Mouse (Mus musculus) layer of hippocampus, postnatal 14 days (tissue): ENCODE data around the gene Rnasel. TPM values are rescaled to one million over a fixed set of nuclear protein-coding genes. Genes with fewer than 3 reads are reported as not detected.

Experiments
- DNase-seq, 2 experiments: peaks; one replicate each; pipeline ENCODE4 v3.0.0; 2021 to 2022; ENCODE audit warnings: low spot score in 2 of 2, mixed read lengths in 1 of 2
- long read RNA-seq, 2 experiments: library from polyadenylated mRNA; stranded (forward); transcript quantifications; one replicate each; pipeline ENCODE4 v2.0.0; 2021
- total RNA-seq, 2 experiments: library from RNA; stranded (reverse); gene quantifications; 2 replicates each; pipeline ENCODE4 v1.2.3; 2021

Rnasel gene
- total RNA-seq = 10 to 100 TPM; 10.9 to 11.4 TPM
- long read RNA-seq, experiment 1, partial matches to known transcripts = 1 of 2 reads
- long read RNA-seq, experiment 1, other reads (novel, unspliced or antisense) = 1 of 2 reads
- long read RNA-seq, experiment 2, partial matches to known transcripts = 0 of 2 reads
- long read RNA-seq, experiment 2, other reads (novel, unspliced or antisense) = 2 of 2 reads

GRCm38 (mm10) chr1:153749211-153749801 lies at the start of gene Rnasel:
Rnasel (plus strand) TSS chr1:153749426.
- peak; percentile 70 to 82 for DNase-seq

DNA sequence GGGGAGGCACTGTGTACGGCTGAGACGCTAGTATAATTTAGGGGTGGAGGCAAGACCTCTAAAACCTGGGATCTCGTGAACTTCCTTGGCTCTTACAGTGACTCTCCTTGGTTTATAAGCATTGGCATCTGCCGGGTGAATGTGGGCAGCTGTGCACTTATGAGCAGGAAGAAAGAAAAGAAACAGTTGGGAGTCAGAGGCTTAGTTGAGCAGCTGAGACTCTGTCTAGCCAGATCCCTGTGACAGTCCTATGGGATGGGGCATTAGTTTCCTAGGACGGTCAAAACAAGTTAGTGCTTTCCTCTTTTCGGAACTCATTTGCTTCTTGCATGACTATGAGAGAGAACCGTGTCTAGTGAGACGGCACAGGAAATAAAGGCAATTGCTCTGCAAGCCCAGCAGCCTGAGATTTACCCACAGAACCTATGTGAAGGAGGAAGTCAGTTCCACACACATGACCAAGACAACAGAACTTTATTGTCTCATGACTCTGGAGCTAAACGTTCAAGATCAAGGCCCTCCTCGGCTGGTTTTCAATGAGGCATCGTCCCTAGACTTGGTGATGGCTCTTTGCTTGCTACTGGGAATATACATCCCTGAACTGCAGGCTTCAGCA lies 48.7 kb upstream of the Rnasel start:
- DNase-seq = no peak

GRCm38 (mm10) chr1:153701461-153701860 lies 47.8 kb upstream of the Rnasel start:
- no peak for DNase-seq

DNA sequence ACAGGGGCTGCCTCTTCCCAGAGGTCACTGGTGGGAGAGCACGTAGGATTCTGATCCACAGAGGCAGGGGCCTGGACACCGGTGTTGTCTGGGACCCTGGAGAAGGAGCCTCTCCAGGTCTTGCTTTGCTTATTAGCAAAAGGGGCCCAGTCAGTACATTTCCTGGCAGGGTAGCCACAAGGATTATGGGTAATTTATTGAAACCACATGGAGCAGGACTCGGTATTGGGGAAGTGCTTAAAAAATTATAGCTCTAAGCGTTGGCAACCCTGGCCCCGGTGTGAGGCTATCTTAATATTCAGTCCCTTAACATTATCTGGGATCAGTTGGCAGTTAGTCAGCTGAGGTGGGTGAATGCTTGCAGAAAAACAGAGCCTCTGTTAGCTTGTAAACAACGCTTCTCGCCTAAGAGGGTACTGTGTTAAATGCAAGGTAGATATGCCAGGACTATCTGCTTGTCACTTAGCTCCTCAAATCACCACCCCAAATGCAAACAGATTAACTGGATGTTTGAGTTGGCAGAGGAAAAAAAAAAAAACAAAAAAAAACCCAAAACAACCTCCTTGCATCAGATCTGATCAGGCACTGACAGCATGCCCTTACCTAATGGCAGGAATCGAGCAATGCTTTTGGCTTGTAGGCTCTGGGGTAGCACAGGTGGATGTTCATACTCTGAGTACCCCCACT lies 46.9 kb upstream of the Rnasel start:
- DNase-seq = no peak

- no peak for DNase-seq
These were observed 46.3 kb upstream of the Rnasel start for GRCm38 (mm10) chr1:153702853-153703410.

DNA sequence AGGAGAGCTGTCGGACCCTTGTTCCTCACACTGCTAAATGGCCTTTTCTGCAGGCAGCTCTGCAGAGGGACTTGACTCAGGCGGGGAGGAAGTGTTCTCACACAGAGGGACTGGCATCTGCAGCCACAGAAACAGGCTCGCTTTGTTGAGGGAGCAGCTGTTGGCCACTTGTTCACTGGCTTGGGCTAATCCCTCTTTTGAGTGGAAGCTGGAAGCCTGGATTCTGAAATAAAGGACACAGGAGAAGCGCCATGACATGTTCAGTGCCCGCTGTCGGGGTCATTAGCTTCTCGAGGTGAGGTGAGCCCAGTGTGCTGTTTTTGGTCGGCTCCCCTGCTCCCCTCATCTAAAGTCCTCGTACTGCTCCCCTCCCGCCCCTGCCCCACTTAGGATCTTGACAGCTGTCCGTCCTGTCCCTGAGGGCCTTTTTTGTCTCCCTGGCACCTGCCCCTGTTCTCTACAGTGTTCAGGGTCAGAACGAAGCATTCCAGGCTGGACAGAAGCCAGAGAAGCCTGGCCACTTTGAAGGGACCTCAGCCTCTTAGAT lies 45.7 kb upstream of the Rnasel start:
- DNase-seq = peak; percentile 63 to 76

- DNase-seq = no peak
These were observed 45.1 kb upstream of the Rnasel start for GRCm38 (mm10) chr1:153704174-153704573.

GRCm38 (mm10) chr1:153704996-153705395 lies 44.2 kb upstream of the Rnasel start:
- no peak for DNase-seq

- no peak for DNase-seq
These were observed 40.6 kb upstream of the Rnasel start for GRCm38 (mm10) chr1:153708626-153709025.

DNA sequence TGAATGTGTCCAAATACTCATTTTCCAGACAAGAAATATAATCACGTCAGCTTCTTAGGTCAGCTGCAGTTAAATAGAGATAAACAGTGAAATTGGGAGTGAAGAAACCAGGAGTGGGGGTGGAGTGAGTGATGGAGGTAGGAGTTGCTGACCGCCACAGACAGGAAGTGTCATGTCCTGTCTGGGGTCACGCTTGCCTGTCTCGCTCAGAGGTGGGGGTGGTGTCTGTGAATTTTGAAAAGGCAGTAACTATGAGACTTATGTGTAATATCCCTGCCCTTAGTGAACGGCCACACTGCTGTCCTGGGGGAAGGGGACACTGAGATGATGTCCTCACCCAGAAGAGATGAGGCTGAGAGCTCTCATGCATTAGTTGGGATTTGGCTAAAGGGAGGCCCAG lies 39.8 kb upstream of the Rnasel start:
- no peak for DNase-seq

GRCm38 (mm10) chr1:153711544-153712262 lies 37.5 kb upstream of the Rnasel start:
- DNase-seq = no peak

DNA sequence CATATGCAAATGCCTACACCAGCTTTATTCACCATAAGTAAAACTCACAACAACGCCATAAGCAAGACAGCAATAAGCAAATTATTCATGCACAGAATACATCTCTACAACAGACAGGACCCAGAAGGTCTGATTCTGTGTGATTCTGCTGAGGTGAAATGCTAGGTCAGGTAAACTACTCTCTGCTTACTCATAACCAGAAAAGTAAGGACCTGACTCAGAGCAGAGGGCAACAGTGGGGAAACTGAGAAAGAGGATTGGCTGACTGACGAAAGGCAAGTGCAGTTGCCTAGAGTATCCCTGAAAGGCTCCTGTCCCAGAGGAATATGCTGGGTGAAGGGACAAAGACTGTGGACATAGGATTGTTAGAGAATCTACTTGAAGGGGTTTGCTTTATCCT lies 36.6 kb upstream of the Rnasel start:
- no peak for DNase-seq

- DNase-seq = no peak
These were observed 31.2 kb upstream of the Rnasel start for GRCm38 (mm10) chr1:153717990-153718389.

GRCm38 (mm10) chr1:153720935-153721334 lies 28.3 kb upstream of the Rnasel start:
- no peak for DNase-seq

- no peak for DNase-seq
These were observed 27.5 kb upstream of the Rnasel start for GRCm38 (mm10) chr1:153721565-153722310.

DNA sequence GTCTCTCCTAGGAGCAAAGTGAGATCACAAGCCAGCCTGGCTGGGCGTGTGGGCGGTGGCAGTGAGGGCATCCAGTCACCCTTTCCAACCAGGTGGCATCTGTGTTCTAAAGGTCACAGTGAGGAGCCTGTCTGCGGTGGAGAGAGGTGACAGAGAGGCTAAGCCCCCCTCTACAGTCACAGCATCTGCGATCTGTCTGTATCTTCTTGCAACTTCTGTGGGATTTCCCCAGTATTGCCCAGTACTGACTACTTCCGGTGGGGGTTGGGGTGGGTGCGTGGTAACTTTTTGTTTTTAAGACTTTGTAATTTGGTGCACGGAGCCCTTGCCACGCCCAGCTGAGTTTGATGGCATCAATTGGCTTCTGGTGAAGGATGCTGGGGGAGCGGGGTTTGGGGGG lies 25.8 kb upstream of the Rnasel start:
- no peak for DNase-seq

GRCm38 (mm10) chr1:153726636-153727035 lies 22.6 kb upstream of the Rnasel start:
- no peak for DNase-seq

- DNase-seq = no peak
These were observed 19.4 kb upstream of the Rnasel start for GRCm38 (mm10) chr1:153729806-153730205.

GRCm38 (mm10) chr1:153730671-153731070 lies 18.6 kb upstream of the Rnasel start:
- DNase-seq = no peak

DNA sequence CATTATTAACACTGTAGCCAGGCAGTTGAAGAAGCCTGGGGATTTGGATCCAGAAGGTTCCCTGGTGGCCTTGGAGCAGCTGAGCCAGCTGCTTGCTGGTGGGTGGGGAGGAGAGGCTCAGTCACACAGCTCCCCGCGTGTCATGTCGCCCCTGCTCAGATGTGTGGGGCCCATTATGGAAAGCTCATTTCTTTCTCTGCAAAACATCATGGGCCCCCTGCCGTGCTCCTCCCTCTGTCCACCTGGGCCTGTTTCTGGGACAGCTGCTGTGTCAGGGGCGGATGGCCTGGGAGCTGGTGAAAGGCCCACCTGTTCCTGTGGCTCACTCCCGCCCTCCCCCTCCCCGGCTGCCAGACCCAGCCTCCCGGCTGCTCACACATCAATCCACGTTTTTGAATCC lies 16.0 kb upstream of the Rnasel start:
- no peak for DNase-seq
